Mouse (Mus musculus) cerebellum, postnatal 36 days (tissue): ENCODE measurements around the gene Trpm5.

Experiments
- DNase-seq, 2 experiments: peaks; one replicate each; pipeline ENCODE4 v3.0.0; 2021 to 2022; ENCODE audit warnings: mixed read lengths in 2 of 2

Gene Trpm5

DNA sequence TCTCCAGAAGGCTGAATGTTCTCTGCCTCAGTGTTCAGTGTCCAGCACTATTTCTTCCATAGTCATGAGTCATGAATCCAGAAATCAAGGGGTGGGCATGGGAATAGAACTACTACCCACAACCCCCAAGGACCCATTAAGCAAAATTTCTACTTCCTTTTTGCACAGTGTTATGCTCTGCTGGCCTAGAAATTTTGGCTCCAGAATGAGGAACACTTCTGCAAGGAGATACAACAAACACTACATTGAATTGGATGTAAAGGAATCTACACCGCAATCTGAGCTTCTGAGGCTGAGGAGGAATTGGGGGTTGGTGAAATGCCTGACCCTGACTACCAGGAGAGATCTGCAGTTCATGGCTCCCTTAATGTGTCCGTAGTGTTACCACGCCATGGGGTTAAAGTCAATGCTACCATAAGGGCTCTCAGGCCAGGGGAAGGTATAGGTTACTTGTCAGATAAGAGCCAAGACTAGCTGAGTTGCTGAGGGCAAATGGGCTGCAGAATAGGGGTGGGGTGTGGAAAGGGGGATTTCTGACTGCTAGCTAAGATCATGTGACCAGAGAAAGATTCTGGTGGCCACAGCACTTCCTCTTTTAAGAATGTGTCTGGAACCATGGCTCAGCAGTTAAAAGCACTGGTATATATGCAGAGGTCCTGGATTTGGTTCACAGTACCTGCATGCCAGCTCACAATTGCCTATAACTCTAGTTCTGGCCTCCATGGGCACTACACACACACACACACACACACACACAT is 56.1 kb downstream of the Trpm5 start:
- no peak for DNase-seq

GRCm38 (mm10) chr7:143037306-143037705 is 57.1 kb downstream of the Trpm5 start:
- DNase-seq: no peak

DNA sequence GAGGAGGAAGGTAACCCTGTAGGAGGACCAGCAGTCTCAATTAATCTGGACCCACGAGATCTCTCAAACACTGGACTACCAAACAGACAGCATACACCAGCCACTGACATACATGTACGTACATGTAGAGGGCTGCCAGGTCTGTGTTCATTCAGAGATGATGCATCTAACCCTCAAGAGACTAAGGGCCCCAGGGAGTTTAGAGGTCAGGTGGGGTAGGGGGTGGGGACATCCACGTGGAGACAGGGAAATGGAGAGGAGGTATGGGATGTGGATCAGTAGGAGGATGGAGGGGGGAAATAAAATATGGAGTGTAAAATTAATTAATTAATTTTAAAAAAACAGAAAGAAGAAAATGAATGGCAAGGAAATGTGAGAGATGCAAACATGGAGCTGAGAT is 57.7 kb downstream of the Trpm5 start:
- DNase-seq: no peak

DNA sequence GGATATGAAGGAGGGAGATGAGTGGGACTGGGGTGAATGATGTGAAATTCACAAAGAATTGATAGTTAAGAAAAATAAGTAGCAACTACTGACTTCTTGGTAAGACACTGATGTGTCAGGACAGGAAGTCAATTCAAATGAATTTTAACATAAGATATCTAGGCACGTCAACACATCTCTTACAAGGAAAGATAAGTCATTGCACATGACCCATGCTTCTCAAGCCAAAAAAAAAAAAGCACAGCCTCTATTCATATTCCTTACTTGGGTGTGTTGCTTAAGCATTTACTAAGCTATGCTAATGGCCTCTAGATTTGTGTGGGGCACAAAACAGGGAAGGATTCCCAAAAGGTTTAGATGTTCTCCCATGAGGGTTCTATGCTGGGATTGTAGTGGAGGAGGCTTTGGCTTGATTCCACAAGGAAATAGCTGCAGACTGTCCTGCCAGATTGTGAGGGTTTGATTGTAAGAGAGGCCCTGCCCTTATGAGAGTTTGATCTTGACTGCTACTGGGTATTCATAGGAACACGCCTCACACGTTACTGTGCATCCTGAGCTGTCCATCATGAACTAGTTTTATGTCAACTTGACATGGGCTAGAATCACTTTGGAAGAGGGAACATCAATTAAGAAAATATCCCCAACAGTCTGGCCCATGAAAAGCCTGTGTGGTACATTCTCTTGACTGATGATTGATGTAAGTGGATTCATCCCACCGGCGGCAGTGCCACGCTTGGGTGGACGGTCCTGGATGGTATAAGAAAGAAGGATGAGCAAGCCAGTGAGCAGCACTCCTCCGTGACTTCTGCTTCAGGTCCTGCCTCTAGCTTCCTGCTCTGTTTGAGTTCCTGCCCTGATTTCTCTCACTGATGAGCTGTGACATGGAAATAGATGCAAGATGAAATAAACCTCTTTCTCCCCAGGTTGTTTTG is 59.7 kb downstream of the Trpm5 start:
- DNase-seq: no peak

GRCm38 (mm10) chr7:143034112-143034511 is 60.3 kb downstream of the Trpm5 start:
- no peak for DNase-seq

DNA sequence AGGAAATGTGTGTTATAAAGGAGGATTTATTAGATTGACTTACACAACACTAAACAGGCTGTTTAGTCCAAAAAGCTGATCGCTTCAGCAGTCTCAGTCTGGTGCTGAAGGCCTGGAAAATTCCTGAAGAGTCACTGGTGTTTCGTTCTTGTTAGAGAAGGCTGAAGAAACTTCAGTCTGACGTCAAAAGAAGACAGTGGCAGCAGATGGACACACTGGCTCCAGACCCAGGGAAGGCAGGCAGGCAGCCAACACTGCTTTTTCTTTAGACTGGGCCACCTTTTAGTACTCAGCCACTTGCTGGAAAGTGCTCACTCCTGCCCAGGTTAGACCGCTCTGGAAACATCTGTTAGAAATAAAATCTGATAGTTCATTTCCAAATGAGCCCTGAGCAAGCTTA is 60.9 kb downstream of the Trpm5 start:
- DNase-seq: peak; percentile 42 to 47

DNA sequence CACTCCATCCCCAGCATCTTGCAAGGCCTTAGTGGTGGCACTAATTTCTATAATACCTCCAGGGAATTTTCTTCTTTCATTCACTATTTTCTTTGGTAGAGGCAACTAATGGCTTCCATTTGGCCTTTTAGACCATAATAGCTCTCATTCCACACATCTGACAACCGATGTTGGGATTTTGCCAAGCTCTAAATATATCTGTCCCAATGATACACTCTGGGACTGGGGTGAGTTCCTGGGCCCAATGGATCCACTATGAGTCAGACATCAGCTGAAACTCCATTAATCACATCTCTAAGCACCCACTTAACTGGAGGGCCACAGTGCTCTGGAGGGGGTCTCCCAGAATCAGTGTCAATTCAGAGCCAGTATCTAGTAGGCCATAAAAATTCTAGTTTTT is 62.6 kb downstream of the Trpm5 start:
- DNase-seq: no peak

DNA sequence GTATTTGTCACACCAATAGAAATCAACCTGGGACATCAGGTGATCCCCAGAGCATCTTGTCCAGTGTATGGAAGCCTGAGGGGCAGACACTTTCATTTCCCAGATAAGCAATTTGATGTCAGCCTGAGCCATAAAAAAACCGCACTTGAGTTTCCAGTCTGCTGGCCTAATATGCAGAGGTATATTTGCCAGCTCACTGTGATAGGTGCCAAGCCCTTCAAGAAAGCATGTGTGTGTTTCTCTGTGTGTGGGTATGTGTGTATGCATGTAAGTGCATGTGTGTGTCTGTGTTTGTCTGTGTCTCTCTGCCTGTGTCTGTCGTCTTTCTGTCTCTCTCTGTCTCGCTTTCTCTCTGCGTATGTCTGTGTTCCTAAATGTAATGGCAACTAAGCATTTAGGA is 67.2 kb downstream of the Trpm5 start:
- no peak for DNase-seq

DNA sequence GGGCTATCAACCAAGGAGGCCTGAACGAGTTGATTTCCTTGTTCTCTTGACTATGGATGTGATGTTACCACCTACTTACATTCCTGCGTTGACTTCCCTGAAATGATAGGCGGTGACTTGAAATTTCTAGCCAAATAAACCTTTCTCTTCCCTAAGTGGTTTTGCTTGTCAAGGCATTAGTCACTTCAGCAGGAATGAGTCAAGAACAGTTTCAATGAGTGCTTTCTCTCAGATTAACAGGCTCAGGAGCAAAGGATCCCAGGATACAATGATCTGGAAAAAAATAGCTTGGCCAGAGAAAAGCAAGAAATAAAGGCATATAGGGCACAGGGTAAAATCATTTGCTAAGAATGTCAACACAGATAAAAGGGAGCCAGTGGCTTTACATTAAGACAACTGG is 68.9 kb downstream of the Trpm5 start:
- no peak for DNase-seq

- DNase-seq: no peak
These were observed 70.1 kb downstream of the Trpm5 start for GRCm38 (mm10) chr7:143024293-143024692.

- no peak for DNase-seq
These were observed 70.9 kb downstream of the Trpm5 start for GRCm38 (mm10) chr7:143023499-143023898.

DNA sequence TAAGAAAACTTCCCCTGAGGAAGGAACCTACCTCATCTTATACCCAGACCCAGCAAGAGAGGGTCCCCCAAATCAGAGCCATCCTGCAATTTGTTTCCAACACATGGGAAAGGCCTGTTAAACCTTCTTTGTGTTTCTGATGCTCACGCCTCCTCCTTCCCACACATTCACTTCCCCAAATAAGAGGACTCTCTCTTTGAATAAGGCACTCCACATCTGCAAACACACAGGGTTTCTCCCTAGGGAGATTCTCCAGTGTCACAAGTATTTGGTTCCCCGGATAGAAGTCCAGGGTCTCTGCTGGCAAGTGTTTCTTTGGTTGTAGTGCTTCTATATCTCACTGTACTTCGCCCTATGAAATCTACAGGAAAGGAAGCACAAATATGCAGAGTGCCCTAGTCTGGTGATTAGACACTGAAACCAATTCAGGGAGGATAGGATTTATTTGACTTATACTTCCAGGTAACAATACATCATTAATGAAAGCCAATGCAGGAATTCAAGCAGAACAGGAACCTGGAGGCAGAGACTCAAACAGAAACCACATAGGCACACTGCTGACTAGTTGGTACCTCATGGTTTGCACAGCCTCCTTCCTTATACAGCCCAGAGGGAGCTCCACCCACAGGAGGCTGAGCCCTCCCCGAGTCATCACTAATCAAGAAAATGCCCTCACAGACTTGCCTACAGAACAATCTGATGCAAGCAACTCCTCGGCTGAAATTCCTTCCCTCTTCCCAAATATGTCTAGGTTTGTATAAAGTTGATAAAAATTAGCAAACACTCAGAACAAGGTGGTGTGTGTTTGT is 72.9 kb downstream of the Trpm5 start:
- DNase-seq: no peak

GRCm38 (mm10) chr7:143020764-143021163 is 73.7 kb downstream of the Trpm5 start:
- no peak for DNase-seq

DNA sequence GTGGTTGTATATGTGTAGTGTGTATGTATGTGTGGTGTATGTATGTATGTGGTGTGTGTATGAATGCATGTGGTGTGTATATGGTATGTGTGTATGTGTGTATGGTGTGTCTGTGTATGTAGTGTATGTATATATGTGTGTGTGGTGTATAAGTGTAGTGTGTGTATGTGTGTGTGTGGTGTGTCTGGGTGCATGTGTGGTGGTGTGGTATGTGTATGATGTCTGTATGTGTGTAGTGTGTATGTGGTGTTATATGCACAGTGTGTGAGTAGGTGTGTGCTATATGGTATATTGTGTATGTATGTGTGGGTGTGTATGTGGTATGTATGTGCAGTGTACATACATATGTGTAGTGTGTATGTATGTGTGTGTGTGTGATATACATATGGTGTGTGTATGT is 74.4 kb downstream of the Trpm5 start:
- DNase-seq: no peak
